Mouse (Mus musculus): ENCODE data around the gene Prkrip1. TPM values are rescaled to one million over a fixed set of nuclear protein-coding genes. Genes with fewer than 3 reads are reported as not detected.
"Not testable (repeated sequence)": the region's sequence is repeated elsewhere in the genome, so short reads cannot be mapped to it uniquely, and the experiment has no call there.

The Prkrip1 gene
- polyA plus RNA-seq, 1 experiment from 2014 or later: 55.6 TPM

GRCm38 (mm10) chr5:136170512-136171362 lies 28.0 kb downstream of the Prkrip1 start, which contains the start of gene Orai2:
TSS of gene Orai2 (minus strand) at chr5:136170713.
- Histone ChIP-seq H3K27ac (peak within 1 kb of the TSS; percentile 85), H3K9me3 (no peaks in the 10 kb centered on the region), H3K4me3 (peak within 1 kb of the TSS; percentile 64), H3K9ac (peak within 1 kb of the TSS; percentile 82), H3K4me1 (peaks cover 28% of the 10 kb centered on the region), H3K4me2 (peak within 1 kb of the TSS; percentile 67), H3K27me3 (replicated peaks) (no peaks in the 10 kb centered on the region), H3K36me3 (replicated peaks) (0 out of 2 replicates have a peak, but pooled peaks cover 6% of the 10 kb centered on the region)
- peak; percentile 91 for ATAC-seq (replicated peaks)
- WGBS: 5% methylated on average over 49 of the region's 49 CpGs

DNA sequence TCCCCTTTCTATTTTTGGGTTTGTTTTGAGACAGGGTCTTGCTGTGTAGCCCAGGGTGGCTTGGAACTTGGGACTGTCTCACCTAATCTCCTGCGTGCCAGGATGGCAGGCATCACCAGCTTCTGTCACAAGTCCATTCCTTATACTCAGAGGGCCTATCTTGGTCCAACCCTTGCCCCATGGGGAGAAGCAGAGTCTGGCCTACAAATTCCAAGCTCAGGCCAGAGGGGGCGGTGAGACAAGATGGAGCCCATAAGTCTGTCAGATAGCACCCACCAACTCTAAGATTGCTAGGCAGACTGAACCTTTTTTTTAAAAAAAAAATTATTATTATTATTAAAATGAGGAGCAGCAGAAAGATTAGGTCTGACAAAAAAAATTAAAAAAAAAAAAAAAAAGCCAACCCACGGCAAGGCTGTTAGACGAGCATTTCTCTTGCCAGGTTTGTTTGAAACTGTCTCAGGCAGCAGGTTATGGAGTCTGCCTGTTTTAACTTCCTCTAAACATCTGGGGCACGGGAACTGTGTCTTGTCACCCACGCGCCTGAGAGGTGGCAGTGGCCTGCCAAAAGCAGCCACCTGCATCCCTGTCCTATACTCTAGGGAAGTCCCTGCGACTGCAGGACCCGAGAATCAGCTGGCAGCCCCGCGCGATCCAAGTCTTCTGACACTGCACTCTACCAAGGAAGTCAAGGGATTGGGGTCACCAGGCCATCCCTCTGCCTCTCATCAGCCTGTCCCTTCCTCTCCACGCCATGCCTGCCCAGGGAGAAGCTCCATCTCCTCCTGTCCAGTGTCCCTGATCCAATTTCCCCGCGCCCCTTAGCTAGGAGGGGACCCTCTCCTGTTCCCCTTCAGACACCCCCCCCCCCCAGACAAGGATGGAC lies 28.9 kb downstream of the Prkrip1 start:
- peak; percentile 48 for ATAC-seq (replicated peaks)
- 10% methylated on average over 15 of the region's 15 CpGs for WGBS
- Histone ChIP-seq H3K9ac (peak overlapping the region; percentile 82), H3K9me3 (no peaks in the 10 kb centered on the region), H3K4me2 (peak overlapping the region; percentile 67), H3K36me3 (replicated peaks) (0 out of 2 replicates have a peak, but pooled peaks cover 6% of the 10 kb centered on the region), H3K4me1 (peaks cover 28% of the 10 kb centered on the region), H3K4me3 (peak overlapping the region; percentile 64), H3K27ac (peak overlapping the region; percentile 85), H3K27me3 (replicated peaks) (no peaks in the 10 kb centered on the region)

DNA sequence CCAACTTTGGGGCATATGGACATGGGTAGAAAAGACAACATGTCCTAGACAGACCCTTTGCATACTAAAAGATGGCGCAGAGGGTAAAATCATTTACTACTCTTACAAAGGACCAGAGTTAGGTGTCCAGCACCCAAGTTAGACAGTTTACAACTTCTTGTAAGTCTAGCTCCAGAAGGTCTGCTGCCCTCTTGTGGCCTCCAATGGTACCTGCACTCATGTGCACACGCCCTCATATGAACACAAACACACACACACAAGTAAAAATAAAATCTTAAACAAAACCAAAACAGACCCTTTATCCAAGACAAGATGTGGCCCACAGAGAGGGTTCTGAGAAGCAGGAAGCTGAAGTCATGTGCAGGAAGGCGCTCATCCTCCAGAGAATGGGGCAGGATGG lies 30.7 kb downstream of the Prkrip1 start:
- Histone ChIP-seq H3K4me2 (no peak overlapping the region), H3K4me3 (no peak overlapping the region), H3K4me1 (peaks cover 17% of the 10 kb centered on the region), H3K36me3 (replicated peaks) (0 out of 2 replicates have a peak, but pooled peaks cover 6% of the 10 kb centered on the region), H3K9me3 (no peaks in the 10 kb centered on the region), H3K9ac (no peak overlapping the region), H3K27ac (no peak overlapping the region), H3K27me3 (replicated peaks) (no peaks in the 10 kb centered on the region)
- 94% methylated on average over 3 of the region's 3 CpGs for WGBS
- no peak for ATAC-seq (replicated peaks)

- H3K27ac ChIP-seq: no peak overlapping the region
- H3K4me2 ChIP-seq: no peak overlapping the region
- no peak overlapping the region for H3K9ac ChIP-seq
- 94% methylated on average over 4 of the region's 4 CpGs for WGBS
- no peaks in the 10 kb centered on the region for H3K27me3 ChIP-seq (replicated peaks)
- H3K4me3 ChIP-seq: no peak overlapping the region
- no peaks in the 10 kb centered on the region for H3K9me3 ChIP-seq
- H3K4me1 ChIP-seq: peaks cover 17% of the 10 kb centered on the region
- no peak for ATAC-seq (replicated peaks)
- H3K36me3 ChIP-seq (replicated peaks): 0 out of 2 replicates have a peak, but pooled peaks cover 6% of the 10 kb centered on the region
These were observed 31.5 kb downstream of the Prkrip1 start for GRCm38 (mm10) chr5:136167296-136167695.

DNA sequence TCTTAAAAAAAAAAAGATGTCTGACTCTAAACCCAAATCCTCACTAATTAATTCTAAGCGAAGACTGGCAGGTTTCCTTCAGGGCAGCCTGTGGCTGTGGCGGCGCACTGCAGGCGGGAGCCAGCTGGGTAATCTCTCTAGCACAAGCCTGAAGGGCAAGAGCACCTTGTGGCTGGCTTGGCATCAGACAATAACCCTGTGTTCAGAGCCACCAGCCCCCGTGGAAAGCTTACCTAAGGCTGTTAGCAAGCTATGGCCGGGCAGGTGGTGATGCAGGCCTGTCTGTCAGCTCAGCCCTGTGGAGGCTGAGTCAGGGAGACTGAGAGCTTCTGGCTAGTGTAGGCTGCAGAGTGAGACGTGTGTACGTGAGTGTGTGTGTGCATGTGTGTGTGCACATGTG lies 33.5 kb downstream of the Prkrip1 start:
- 59% methylated on average over 8 of the region's 8 CpGs for WGBS
- Histone ChIP-seq H3K4me2 (no peak overlapping the region), H3K36me3 (replicated peaks) (peaks cover 12% of the 10 kb centered on the region; the same call in 1 of the 2 replicates), H3K9ac (no peak overlapping the region), H3K27ac (0 out of 2 replicates have a peak overlapping the region, but pooled peaks have one; percentile 55), H3K9me3 (no peaks in the 10 kb centered on the region), H3K4me3 (no peak overlapping the region), H3K27me3 (replicated peaks) (no peaks in the 10 kb centered on the region), H3K4me1 (peaks cover 6% of the 10 kb centered on the region)
- ATAC-seq (replicated peaks): no peak

- H3K9ac ChIP-seq: no peak overlapping the region
- H3K4me1 ChIP-seq: no peaks in the 10 kb centered on the region
- H3K27me3 ChIP-seq (replicated peaks): no peaks in the 10 kb centered on the region
- peaks cover 12% of the 10 kb centered on the region; the same call in 1 of the 2 replicates for H3K36me3 ChIP-seq (replicated peaks)
- no peak overlapping the region for H3K4me3 ChIP-seq
- no peak overlapping the region for H3K27ac ChIP-seq
- WGBS: 61% methylated on average over 11 of the region's 11 CpGs
- H3K9me3 ChIP-seq: no peaks in the 10 kb centered on the region
- ATAC-seq (replicated peaks): no peak
- no peak overlapping the region for H3K4me2 ChIP-seq
These were observed 34.8 kb downstream of the Prkrip1 start for GRCm38 (mm10) chr5:136163807-136164474.

DNA sequence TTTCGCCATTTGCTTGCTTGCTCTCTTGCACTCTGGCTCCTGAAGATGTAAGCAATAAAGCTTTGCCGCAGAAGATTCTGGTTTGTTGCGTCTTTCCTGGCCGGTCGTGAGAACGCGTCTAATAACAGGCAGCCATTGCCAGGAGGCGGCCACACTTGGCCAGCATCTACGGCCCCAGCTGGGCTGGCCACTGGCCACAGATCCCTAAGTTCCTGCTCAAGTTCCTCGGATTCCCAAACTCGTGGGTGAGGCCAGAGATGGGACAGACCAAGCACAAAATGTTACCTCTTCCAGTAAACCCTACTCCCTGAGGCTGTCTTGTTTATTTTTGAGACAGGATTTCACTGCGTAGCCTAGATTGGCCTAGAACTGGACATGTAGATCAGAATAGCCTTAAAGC lies 38.7 kb downstream of the Prkrip1 start:
- H3K27ac ChIP-seq; H3K4me1 ChIP-seq; ATAC-seq (replicated peaks); H3K4me3 ChIP-seq; H3K9ac ChIP-seq; H3K9me3 ChIP-seq; H3K27me3 ChIP-seq (replicated peaks); H3K4me2 ChIP-seq; H3K36me3 ChIP-seq (replicated peaks): not testable (repeated sequence)
- 91% methylated on average over 11 of the region's 12 CpGs for WGBS

GRCm38 (mm10) chr5:136155399-136155798 lies 43.4 kb downstream of the Prkrip1 start:
- WGBS: 93% methylated on average over 5 of the region's 5 CpGs
- no peaks in the 10 kb centered on the region for H3K4me1 ChIP-seq
- H3K27me3 ChIP-seq (replicated peaks): no peaks in the 10 kb centered on the region
- ATAC-seq (replicated peaks): no peak
- H3K9me3 ChIP-seq: no peaks in the 10 kb centered on the region
- peaks cover 1% of the 10 kb centered on the region; the same call in 1 of the 2 replicates for H3K36me3 ChIP-seq (replicated peaks)
- no peak overlapping the region for H3K27ac ChIP-seq
- H3K4me3 ChIP-seq: no peak overlapping the region
- H3K9ac ChIP-seq: no peak overlapping the region
- H3K4me2 ChIP-seq: no peak overlapping the region

- Histone ChIP-seq H3K27ac (no peak overlapping the region), H3K4me3 (no peak overlapping the region), H3K4me1 (no peaks in the 10 kb centered on the region), H3K4me2 (no peak overlapping the region), H3K27me3 (replicated peaks) (no peaks in the 10 kb centered on the region), H3K9me3 (no peaks in the 10 kb centered on the region), H3K36me3 (replicated peaks) (no peaks in the 10 kb centered on the region), H3K9ac (no peak overlapping the region)
- 80% methylated on average over 8 of the region's 8 CpGs for WGBS
- ATAC-seq (replicated peaks): no peak
These were observed 46.4 kb downstream of the Prkrip1 start for GRCm38 (mm10) chr5:136152365-136152764.

DNA sequence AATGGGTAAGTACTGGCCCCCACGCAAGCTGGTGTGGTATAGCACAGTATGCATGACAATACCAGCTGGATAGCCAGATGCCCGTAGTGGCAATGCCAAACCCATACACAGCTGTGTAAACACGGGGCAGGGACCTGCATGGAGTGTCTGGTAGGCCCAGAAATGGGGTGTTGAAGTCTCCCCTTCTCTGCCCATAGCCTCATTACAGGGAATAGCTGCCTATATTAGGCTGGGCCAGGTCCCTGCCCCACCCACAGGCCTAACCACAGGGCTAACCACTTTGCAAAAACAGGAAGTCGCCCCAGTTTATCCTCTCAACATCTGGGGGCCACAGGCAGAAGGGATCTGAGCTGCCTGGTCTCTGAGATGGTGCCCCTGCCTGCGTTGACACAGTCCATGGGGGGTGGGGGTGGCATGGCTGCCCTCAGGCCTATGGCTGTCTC lies 49.6 kb downstream of the Prkrip1 start:
- not testable (repeated sequence) for H3K27ac ChIP-seq; ATAC-seq (replicated peaks); H3K4me1 ChIP-seq; H3K4me2 ChIP-seq; H3K9me3 ChIP-seq; H3K36me3 ChIP-seq (replicated peaks); H3K9ac ChIP-seq; H3K27me3 ChIP-seq (replicated peaks); H3K4me3 ChIP-seq
- WGBS: 74% methylated on average over 5 of the region's 5 CpGs

DNA sequence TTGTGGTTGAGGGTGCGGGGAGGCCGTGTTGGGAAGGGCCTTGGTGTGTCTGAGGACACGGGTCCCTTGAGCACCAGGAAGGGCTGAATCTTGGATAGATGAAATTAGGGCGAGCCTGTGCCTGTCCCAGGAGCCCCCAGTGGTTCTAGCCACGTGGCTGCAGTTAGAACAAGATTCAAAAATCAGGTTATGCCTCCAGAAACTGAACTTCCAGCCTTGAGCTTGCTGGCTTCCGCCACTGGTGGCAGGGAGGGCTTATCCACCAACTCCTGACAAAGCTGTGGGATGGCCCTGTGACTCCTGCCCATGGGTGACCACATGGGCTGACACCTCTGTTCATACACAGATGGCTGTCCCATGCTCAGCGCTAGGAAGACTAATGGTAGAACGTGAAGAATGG lies 51.1 kb downstream of the Prkrip1 start:
- Histone ChIP-seq H3K27ac (no peak overlapping the region), H3K4me1 (no peaks in the 10 kb centered on the region), H3K36me3 (replicated peaks) (no peaks in the 10 kb centered on the region), H3K27me3 (replicated peaks) (no peaks in the 10 kb centered on the region), H3K9me3 (no peaks in the 10 kb centered on the region), H3K4me2 (no peak overlapping the region), H3K4me3 (no peak overlapping the region), H3K9ac (no peak overlapping the region)
- WGBS: 71% methylated on average over 8 of the region's 8 CpGs
- no peak for ATAC-seq (replicated peaks)

- no peak for ATAC-seq (replicated peaks)
- WGBS: 96% methylated on average over 1 of the region's 1 CpGs
- H3K36me3 ChIP-seq (replicated peaks): peaks cover 3% of the 10 kb centered on the region; the same call in 1 of the 2 replicates
These were observed 51.8 kb downstream of the Prkrip1 start for GRCm38 (mm10) chr5:136146936-136147335.

More at GRCm38 (mm10) chr5:136146936-136147335, 51.8 kb downstream of the Prkrip1 start:
- no peaks in the 10 kb centered on the region for H3K9me3 ChIP-seq
- no peak overlapping the region for H3K27ac ChIP-seq
- no peak overlapping the region for H3K4me3 ChIP-seq
- H3K27me3 ChIP-seq (replicated peaks): no peaks in the 10 kb centered on the region
- no peaks in the 10 kb centered on the region for H3K4me1 ChIP-seq
- H3K9ac ChIP-seq: no peak overlapping the region
- no peak overlapping the region for H3K4me2 ChIP-seq
